Mouse (Mus musculus) cerebellum, postnatal 10 days (tissue): Measurements from ENCODE around the gene Prc1.
"Not testable (repeated sequence)": the region's sequence is repeated elsewhere in the genome, so short reads cannot be mapped to it uniquely, and the experiment has no call there.

Experiments used
- DNase-seq, 2 experiments: peaks; one replicate each; pipeline ENCODE4 v3.0.0; 2021; ENCODE audit warnings: mixed read lengths in 2 of 2

Gene Prc1

GRCm38 (mm10) chr7:80287736-80288135 is 6.5 kb upstream of the Prc1 start:
- no peak for DNase-seq

- DNase-seq = peak; percentile 15 to 17
Observed at GRCm38 (mm10) chr7:80294764-80295648, 756 bp downstream of the Prc1 start.

GRCm38 (mm10) chr7:80296462-80296861 is 2.2 kb downstream of the Prc1 start:
- DNase-seq = no peak

- no peak for DNase-seq
Observed at GRCm38 (mm10) chr7:80297041-80297440, 2.8 kb downstream of the Prc1 start.

GRCm38 (mm10) chr7:80298754-80299153 is 4.5 kb downstream of the Prc1 start:
- DNase-seq = no peak

- DNase-seq = no peak
Observed at GRCm38 (mm10) chr7:80299568-80299967, 5.3 kb downstream of the Prc1 start.

GRCm38 (mm10) chr7:80301522-80301921 is 7.3 kb downstream of the Prc1 start:
- DNase-seq = no peak

- DNase-seq = no peak
Observed at GRCm38 (mm10) chr7:80307766-80308165, 13.5 kb downstream of the Prc1 start.

GRCm38 (mm10) chr7:80310771-80311170 is 16.5 kb downstream of the Prc1 start:
- no peak for DNase-seq

GRCm38 (mm10) chr7:80315733-80316132 is 21.5 kb downstream of the Prc1 start:
- no peak for DNase-seq

GRCm38 (mm10) chr7:80317439-80318115 is 23.3 kb downstream of the Prc1 start:
- peak in 1 of 2 experiments; percentile 39 for DNase-seq

- no peak for DNase-seq
Observed at GRCm38 (mm10) chr7:80318670-80319069, 24.4 kb downstream of the Prc1 start.

- DNase-seq = no peak
Observed at GRCm38 (mm10) chr7:80319846-80320496, 25.7 kb downstream of the Prc1 start.

- no peak for DNase-seq
Observed at GRCm38 (mm10) chr7:80323336-80323735, 29.1 kb downstream of the Prc1 start.

- DNase-seq = peak; percentile 98 to 99
Observed at GRCm38 (mm10) chr7:80324043-80324815, 30.0 kb downstream of the Prc1 start, which contains the start of gene Rccd1. Gene Rccd1 (minus strand): TSS chr7:80324454.

GRCm38 (mm10) chr7:80324816-80325119 is 30.5 kb downstream of the Prc1 start:
- not testable (repeated sequence) for DNase-seq

- no peak for DNase-seq
Observed at GRCm38 (mm10) chr7:80325292-80325868, 31.1 kb downstream of the Prc1 start.

- DNase-seq = peak in 1 of 2 experiments; percentile 45
Observed at GRCm38 (mm10) chr7:80326076-80326475, 31.8 kb downstream of the Prc1 start.

GRCm38 (mm10) chr7:80330278-80330677 is 36.0 kb downstream of the Prc1 start:
- peak in 1 of 2 experiments; percentile 39 for DNase-seq

GRCm38 (mm10) chr7:80331433-80331832 is 37.2 kb downstream of the Prc1 start:
- no peak for DNase-seq

GRCm38 (mm10) chr7:80334848-80335247 is 40.6 kb downstream of the Prc1 start:
- no peak for DNase-seq

GRCm38 (mm10) chr7:80336932-80337331 is 42.7 kb downstream of the Prc1 start:
- DNase-seq = no peak
